Mouse (Mus musculus): ENCODE data around the gene Tnp2.

Tnp2 gene

GRCm38 (mm10) chr16:10769661-10770060 is 18.8 kb downstream of the Tnp2 start:
- no peak for DNase-seq (ENCODE audit: low read depth, low spot score)

DNA sequence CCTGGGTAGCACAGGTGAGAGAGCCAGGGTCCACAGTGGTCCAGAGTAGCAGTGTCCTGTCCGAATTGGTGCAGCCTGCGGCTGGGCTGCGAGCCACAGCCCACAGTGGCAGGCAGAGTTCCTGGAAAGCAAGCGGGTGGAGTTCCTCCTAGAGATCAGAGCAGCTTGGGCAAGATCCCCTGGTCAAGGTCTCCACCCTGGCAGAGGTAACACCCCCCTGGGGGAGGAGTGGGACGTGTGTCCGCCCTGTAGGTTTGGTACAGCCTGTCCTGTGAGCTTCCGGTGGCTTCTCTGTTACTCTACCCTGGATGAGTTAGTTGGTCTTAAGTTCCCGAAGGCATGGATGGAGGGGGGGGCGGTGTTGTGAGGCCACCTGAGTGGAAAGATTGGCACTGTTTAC is 19.6 kb downstream of the Tnp2 start:
- no peak for DNase-seq (ENCODE audit: low read depth, low spot score)

DNA sequence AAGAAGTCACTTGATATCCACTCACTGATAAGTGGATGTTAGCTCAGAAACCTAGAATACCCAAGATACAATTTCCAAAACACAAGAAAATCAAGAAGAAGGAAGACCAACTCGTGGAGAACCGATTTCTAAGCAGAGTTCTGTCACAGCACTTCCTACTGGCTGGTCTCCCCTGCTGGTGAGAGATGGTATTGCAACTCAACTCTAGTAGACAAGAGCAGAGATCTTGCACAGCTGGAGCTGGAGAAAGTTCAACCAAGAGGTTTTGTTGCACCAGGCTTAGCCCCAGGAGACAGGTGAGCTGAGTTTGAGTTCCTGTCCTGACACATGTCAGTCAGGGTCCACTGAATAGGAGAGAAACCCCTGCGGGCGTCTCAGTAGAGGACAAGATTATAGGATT is 21.3 kb downstream of the Tnp2 start:
- DNase-seq (ENCODE audit: low read depth, low spot score) = no peak

- no peak for DNase-seq (ENCODE audit: low read depth, low spot score)
Observed at GRCm38 (mm10) chr16:10764323-10764722, 24.1 kb downstream of the Tnp2 start.

- no peak for DNase-seq (ENCODE audit: low read depth, low spot score)
Observed at GRCm38 (mm10) chr16:10763540-10764264, 24.8 kb downstream of the Tnp2 start.

GRCm38 (mm10) chr16:10762569-10763180 is 25.8 kb downstream of the Tnp2 start:
- no peak for DNase-seq (ENCODE audit: low read depth, low spot score)

DNA sequence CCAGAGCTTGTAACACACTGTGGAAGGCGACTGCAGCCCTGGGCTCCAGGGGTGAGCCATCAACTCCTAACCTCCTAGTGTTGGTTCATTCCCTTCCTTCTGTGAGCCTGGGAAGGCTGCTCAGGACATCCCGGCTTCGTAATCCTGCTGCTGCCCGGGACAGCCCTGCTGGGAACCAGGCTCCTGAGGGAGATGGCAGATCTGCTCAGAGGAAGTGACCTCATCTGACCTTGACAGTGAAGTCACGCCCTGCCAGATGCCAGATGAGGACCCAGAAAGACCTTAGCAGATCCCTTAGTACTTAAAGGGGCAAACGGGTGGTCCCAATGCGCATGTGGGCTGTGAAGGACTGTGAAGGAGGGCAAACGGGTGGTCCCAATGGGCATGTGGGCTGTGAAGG is 27.3 kb downstream of the Tnp2 start:
- no peak for DNase-seq (ENCODE audit: low read depth, low spot score)

GRCm38 (mm10) chr16:10756168-10756567 is 32.3 kb downstream of the Tnp2 start:
- no peak for DNase-seq (ENCODE audit: low read depth, low spot score)

GRCm38 (mm10) chr16:10754521-10755296 is 33.8 kb downstream of the Tnp2 start:
- DNase-seq (ENCODE audit: low read depth, low spot score) = no peak

DNA sequence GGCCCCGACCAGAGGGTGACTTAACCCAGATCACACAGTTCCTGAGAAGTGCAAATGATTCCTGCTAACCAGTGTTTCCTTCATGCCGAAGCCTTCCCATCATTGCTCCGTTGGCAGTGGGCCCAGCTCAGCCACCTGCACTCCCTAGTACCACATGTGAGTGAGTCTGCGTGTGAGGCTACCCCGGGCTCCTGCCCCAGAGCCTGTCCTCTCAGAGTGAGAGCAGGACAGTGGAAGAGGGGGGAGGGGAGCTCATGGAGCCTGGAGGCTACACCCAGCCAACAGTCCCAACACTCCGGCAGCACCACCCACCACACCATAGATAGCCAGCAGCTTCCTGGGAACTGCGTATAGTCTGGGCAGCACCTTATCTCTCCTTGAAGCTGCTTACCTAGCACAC is 38.6 kb downstream of the Tnp2 start:
- DNase-seq (ENCODE audit: low read depth, low spot score) = no peak

GRCm38 (mm10) chr16:10749226-10749625 is 39.2 kb downstream of the Tnp2 start:
- DNase-seq (ENCODE audit: low read depth, low spot score) = no peak

- DNase-seq (ENCODE audit: low read depth, low spot score) = no peak
Observed at GRCm38 (mm10) chr16:10741082-10741481, 47.4 kb downstream of the Tnp2 start.

GRCm38 (mm10) chr16:10739854-10740398 is 48.5 kb downstream of the Tnp2 start:
- DNase-seq (ENCODE audit: low read depth, low spot score) = no peak

- no peak for DNase-seq (ENCODE audit: low read depth, low spot score)
Observed at GRCm38 (mm10) chr16:10738866-10739265, 49.6 kb downstream of the Tnp2 start.

Measured in brain, embryonic 18.5 days (tissue).